Mouse (Mus musculus): Measurements from ENCODE around the gene 1700016C15Rik.

1700016C15Rik gene

DNA sequence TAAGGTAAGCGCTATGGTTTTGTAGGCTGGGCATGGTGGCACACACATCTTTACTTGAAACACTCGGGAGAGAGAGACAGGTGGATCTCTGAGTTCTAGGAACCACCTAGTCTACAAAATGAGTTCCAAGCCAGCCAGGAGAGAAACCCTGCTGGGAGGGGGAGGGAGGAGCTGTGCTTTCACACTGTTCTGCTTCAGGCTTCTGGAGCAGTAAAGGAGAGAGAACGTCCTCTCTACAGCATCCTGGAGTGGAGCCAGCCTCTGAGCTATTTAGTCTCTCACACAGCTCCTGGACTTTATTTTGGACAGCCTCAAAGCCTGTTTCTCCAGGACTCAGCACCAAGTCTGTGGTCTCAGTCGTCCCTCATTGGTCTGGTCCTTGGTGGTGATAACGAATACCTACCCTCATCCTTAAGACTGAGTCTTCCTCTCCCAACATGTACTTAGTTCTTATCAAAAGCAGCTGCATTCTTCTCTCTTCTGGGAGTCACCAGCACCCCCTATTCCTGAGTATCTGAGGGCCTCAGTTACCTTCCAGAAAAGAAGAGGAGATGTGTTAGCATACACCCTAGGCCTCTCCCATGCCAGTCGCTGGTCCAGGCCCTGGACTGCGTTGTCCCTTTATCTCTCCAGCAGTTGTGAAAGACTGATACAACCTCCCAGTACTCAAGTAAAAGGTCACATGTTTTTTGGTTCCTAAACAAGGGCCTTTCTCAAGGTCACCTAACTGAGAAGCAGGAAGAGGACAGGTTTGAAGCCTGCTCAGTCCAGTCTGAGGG is 12.4 kb upstream of the 1700016C15Rik start:
- no peak for DNase-seq (ENCODE audit: low read depth, low spot score)

DNA sequence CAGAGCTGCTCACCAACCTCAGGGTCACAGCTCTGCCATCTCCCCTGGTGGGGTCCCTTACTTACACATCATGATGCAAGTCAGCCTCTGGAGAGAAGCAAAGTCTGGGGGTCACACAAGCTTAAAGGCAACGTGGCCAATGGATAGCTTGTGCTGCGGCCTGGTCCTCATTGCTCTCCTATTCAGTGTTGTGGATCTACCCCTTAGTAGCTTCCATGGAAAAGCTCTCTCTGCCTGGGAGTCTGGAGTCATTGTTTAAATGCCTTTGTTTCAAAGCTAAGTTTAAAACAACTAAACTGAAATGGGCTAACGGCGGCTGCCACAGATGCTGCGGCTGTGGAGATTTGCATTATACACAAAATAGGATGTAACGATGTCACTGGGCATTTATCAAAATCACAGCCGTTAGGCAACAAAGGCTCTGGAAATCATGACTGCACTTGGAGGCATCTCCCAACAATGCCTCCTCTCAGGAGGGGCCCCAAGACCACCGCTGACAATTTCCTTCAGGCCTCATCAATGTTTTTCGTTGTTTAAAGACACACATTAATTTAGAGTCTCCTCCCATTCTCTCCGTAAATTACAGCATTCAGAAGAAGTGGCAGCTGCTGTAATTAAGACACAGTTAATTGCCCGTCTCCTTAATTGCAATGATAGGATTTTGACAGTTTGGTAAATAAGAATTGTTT is 11.1 kb upstream of the 1700016C15Rik start:
- no peak for DNase-seq (ENCODE audit: low read depth, low spot score)

DNA sequence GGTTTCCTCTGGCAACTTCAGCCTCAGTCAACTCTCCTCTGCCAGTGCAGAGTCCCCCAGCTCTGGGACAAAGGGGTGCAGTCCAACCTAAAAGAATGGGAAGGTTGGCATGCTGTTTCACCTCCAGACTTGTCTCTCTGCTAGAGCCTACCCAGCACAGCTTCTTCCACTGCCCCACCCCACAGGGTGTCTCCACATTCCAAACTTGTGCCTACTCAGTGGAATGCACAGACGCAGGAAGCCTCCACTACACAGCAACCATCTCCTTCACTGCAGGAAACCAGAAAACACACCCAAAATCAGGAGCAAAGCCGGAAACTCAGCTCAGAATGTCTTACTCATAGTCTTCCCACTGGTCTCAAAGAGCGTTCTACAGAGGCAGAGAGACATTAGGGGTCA is 10.6 kb upstream of the 1700016C15Rik start:
- no peak for DNase-seq (ENCODE audit: low read depth, low spot score)

DNA sequence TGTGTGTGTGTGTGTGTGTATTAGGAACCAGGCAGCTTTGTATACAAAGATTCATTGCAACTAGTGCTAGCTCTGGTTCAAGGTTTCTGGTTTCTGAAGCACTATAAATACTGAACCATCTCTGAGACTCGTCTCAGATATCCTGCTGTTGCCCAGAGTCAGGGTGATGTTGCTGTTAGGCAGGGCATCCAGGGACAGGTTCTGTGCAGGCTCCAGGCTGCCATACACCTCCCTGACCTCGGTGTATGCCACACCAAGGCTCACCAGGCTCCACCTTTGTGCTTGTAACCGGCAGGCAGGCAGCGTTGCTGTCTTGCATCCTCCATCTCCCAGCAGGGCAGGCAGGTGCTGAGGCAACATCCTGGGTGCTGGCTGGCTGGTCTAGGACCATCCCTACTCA is 5.8 kb upstream of the 1700016C15Rik start:
- no peak for DNase-seq (ENCODE audit: low read depth, low spot score)

DNA sequence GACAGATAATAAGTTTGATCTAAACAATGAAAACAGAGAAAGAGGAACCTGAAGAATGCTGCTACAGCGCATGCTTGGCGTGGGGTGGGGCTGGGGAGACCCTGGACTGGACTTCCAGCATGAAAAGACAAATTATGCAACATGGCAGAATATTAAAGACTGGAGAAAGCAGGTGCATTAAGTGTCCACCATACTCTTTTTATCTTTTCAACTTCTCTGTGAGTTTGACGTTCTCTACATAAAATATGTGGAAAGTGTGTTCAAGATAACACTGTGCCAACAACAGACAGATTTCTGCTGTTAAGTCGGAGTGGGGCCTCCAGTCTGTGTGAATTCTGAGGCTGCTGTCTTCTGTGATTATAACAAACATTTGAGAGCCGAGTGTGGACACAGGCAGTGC is 2.7 kb upstream of the 1700016C15Rik start:
- no peak for DNase-seq (ENCODE audit: low read depth, low spot score)

DNA sequence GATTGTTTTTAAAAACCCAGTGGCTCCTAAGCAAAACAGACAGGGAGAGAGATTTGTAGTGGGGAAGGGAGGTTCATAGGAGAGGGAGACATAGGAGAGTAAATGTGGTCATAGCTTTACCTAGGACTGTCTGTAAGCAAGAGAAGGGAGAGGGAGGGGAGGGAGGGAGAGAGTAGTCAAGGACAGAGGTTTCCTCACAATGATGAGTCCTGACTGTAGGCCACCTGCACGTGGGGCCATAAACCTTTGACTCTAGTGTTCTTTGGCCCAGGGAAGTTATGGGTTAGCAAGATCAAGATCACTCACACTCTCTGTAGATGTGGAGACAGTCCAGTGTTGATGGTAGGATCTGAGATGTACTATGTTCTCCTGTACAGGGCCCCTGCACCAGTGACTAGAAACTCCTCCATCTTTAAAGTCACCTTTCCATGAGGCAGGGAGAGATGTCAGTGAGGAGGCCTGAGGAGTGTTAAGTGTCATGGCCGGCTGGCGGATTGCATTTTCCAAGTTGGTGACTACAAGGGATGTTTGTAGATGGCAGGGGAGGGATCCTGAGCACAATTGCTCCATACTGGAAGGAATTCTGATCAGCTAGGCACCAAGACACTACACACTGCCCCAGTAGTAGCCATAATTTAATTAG is 1.6 kb upstream of the 1700016C15Rik start:
- no peak for DNase-seq (ENCODE audit: low read depth, low spot score)

DNA sequence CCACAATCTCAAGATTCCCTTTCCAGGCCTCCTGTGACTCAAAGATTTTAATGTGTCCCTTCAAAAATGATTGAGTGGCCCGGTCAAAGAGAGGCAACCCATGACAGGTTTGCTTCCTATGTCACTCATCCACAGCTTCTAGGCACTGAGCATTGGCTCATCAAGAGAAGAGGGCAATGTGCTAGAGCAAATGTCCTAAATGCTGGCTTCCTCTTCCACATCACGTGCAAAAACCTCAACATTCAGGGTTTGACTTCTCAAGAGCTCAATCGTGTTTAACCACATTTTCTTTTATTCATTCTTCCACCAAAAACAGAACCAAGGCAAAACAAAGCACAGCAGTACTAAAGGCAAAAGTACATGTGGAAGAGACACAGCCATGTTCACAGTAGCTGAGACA is 2.4 kb downstream of the 1700016C15Rik start:
- DNase-seq (ENCODE audit: low read depth, low spot score) = no peak

GRCm38 (mm10) chr1:177737505-177738105 is 8.0 kb downstream of the 1700016C15Rik start:
- no peak for DNase-seq (ENCODE audit: low read depth, low spot score)

GRCm38 (mm10) chr1:177740707-177741106 is 11.1 kb downstream of the 1700016C15Rik start:
- no peak for DNase-seq (ENCODE audit: low read depth, low spot score)

GRCm38 (mm10) chr1:177742119-177742518 is 12.5 kb downstream of the 1700016C15Rik start:
- DNase-seq (ENCODE audit: low read depth, low spot score) = no peak

DNA sequence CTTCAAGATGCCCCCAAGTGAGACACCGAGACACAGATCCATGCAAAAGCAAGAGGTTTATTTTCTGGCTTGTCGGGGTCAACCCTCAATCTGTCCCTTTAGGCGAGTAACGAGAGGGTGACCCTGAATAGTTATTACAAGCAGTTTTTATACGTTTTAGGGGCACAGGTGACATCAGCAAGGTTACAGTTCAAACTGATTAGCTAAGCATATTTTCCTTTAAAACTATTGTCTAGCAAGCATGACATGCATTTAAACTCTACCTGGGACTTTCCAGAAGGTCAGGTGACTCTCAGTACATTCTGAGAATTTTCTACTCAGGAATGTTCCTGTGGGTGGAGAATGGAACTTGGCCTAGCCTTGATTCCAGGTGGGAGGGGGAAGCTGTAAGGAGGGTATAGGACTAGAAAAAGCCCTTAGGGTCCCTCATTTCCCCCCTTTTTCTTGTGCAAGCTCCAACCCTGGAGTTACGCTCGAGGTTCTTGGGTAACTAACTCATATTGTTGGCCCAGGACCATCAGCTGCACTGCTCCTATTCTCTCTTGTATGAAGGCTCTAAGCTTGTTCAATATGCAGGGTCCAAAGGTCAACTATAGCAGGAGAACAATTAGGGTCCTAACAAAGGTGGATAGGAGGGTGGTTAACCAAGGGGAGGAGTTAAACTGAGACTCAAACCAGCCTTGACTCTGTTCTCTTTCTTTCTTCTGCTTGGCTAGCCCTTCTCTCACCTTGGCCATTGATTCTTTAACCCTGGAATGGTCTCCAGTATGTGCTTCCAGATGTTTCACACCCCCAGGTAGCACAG is 15.1 kb downstream of the 1700016C15Rik start:
- DNase-seq (ENCODE audit: low read depth, low spot score) = no peak

GRCm38 (mm10) chr1:177747869-177748540 is 18.4 kb downstream of the 1700016C15Rik start:
- DNase-seq (ENCODE audit: low read depth, low spot score) = no peak

DNA sequence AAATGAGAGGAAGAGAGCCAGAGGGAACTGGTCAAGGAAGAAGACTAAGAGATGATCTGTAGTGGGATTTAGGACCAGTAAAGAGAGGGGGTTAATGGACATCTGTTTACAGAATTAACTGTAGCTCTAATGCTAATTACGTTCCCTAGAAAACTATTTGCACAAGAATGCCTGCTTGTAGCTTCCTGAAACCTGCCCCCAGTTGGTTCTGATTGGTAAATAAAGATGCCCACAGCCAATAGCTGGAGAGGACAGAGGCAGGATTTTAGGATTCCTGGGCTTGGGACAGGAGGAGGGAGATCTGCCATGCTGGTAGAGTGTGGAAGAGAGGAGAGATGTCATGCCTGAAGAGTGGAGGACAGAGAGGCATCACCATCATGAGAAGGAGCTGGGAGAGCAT is 23.9 kb downstream of the 1700016C15Rik start:
- no peak for DNase-seq (ENCODE audit: low read depth, low spot score)

DNA sequence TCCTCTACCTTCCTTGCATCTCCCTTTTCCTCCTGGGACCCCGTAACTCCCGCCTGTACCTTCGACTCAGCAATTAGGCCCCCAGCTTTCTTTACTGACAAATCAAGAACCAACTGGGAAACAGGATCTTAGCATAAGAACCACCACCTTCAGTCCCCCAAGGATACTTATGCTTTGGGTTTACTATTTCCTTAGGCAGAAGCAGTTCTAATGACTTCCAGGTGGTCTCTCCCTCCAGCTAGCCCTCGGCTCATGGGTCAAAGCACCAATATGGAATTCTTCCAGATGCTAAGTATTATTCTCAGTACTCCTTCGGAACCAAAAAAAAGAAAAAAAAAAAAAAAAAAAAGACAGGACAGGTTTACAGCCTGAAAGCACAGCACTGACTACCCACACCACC is 27.6 kb downstream of the 1700016C15Rik start:
- no peak for DNase-seq (ENCODE audit: low read depth, low spot score)

DNA sequence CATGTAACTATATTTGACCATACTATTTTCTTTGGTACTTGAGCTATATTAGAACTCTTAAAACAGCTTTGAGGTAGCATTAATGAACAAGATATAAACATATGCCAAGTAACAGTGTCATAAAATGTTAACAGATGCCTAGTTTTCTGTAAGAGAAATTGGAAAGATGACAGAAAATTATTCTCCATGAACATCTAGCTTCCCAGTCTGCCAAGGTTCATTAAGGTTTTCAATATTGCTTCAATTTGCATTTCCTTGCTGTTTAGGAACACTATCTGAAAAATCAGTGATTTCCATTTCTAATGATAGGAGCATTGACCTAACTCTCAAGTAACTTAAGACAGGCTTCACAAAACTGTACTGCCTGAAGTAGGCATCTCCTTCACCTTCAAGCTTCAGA is 39.3 kb downstream of the 1700016C15Rik start:
- no peak for DNase-seq (ENCODE audit: low read depth, low spot score)

GRCm38 (mm10) chr1:177777397-177777796 is 47.8 kb downstream of the 1700016C15Rik start:
- DNase-seq (ENCODE audit: low read depth, low spot score) = no peak

GRCm38 (mm10) chr1:177792835-177793234 is 63.2 kb downstream of the 1700016C15Rik start:
- DNase-seq (ENCODE audit: low read depth, low spot score) = peak; percentile 68

DNA sequence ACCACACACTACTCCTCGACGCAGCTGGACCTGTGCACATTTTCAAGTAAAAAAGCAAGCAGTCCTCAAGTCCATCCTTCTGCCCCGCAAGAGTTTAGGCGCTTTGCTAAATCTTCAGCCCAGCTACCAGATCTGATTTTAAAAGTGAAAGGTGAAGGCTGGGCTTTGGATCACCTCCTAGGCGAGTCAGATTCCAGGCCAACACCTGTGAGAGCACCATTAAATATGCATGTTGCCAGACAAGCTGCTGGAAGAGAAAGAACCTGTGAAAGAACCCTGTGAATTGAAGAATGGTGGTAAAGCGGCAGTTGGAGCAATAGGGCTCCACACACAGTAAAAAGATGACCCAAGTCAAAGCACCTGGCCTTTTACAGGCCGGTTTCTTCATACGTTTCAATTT is 65.3 kb downstream of the 1700016C15Rik start:
- peak; percentile 21 for DNase-seq (ENCODE audit: low read depth, low spot score)

GRCm38 (mm10) chr1:177795421-177796192 is 66.0 kb downstream of the 1700016C15Rik start:
- DNase-seq (ENCODE audit: low read depth, low spot score) = peak; percentile 62

All from CD4-positive helper T cell, adult 2 months (primary cell).